Mouse (Mus musculus) liver, embryonic 14 days (tissue): Measurements from ENCODE around the gene Ism2. TPM values are rescaled to one million over a fixed set of nuclear protein-coding genes. Genes with fewer than 3 reads are reported as not detected.

ENCODE experiments used
- polyA plus RNA-seq: library from polyadenylated mRNA; depleted of rRNA; stranded (reverse); fragments of >200 nt; gene quantifications from 2 replicates; pipeline ENCODE4 v1.2.3, GENCODE M21; 2012; rRNA removed

Ism2 gene
- polyA plus RNA-seq = 0.13 and 0.14 TPM in 2 replicates

GRCm38 (mm10) chr12:87299657-87300440, at the start of gene Ism2:
Gene Ism2 (minus strand): TSS chr12:87299705.

GRCm38 (mm10) chr12:87266108-87266826, 33.2 kb downstream of the Ism2 start, which contains the start of the genes Vipas39 and Ahsa1:
Gene Vipas39 (minus strand): TSS chr12:87266256.
Gene Ahsa1 (plus strand): TSS chr12:87266479.

GRCm38 (mm10) chr12:87238632-87239031, 60.9 kb downstream of the Ism2 start, which contains the start of gene Noxred1:
Gene Noxred1 (minus strand): TSS chr12:87238732.

Other genes starting within 250 kb of the Ism2 start
- gene Ngb, start 197.2 kb downstream of the Ism2 start, polyA plus RNA-seq = 0.02 and 0.07 TPM in 2 replicates
- 82.8 and 104 TPM in 2 replicates for gene Gstz1, start 152.5 kb downstream of the Ism2 start, polyA plus RNA-seq
- 2.5 and 2.8 TPM in 2 replicates for gene Pomt2, start 151.7 kb downstream of the Ism2 start, polyA plus RNA-seq
- 0.06 and 0.13 TPM in 2 replicates for gene Samd15, start 100.0 kb downstream of the Ism2 start, polyA plus RNA-seq
- 0.84 and 0.85 TPM in 2 replicates for gene Tmed8, start 99.3 kb downstream of the Ism2 start, polyA plus RNA-seq
- gene Noxred1, start 61.0 kb downstream of the Ism2 start, polyA plus RNA-seq = 0.09 and 0.24 TPM in 2 replicates
- gene Vipas39, start 33.4 kb downstream of the Ism2 start, polyA plus RNA-seq = 7.2 and 7.7 TPM in 2 replicates
- 125 and 137 TPM in 2 replicates for gene Ahsa1, start 33.2 kb downstream of the Ism2 start, polyA plus RNA-seq
- gene Sptlc2, start 88.7 kb upstream of the Ism2 start, polyA plus RNA-seq = 7.8 and 9.3 TPM in 2 replicates
- gene Slirp, start 144.2 kb upstream of the Ism2 start, polyA plus RNA-seq = 41.5 and 42.0 TPM in 2 replicates
- 17.0 and 17.1 TPM in 2 replicates for gene Alkbh1, start 144.3 kb upstream of the Ism2 start, polyA plus RNA-seq
- gene Snw1, start 172.6 kb upstream of the Ism2 start, polyA plus RNA-seq = 22.6 and 23.0 TPM in 2 replicates
- not detected in 2 replicates for gene Gm5788, start 195.0 kb upstream of the Ism2 start, polyA plus RNA-seq
- not detected in 2 replicates for gene Gm8300, start 214.6 kb upstream of the Ism2 start, polyA plus RNA-seq